Mouse (Mus musculus) bone marrow, adult 2 months (tissue): Measurements from ENCODE around the gene Klhl20.

Experiments used
- CTCF ChIP-seq: fragments of 200-500 bp; IDR thresholded peaks from 2 replicates; pipeline ENCODE4 v1.5.1; 2011; ENCODE audit warnings: low read length, control low read depth; ENCODE audit not compliant: control insufficient read depth, insufficient read depth
- POLR2A ChIP-seq: fragments of 200-500 bp; IDR thresholded peaks from 2 replicates; pipeline ENCODE4 v1.6.1; 2011; ENCODE audit warnings: low read depth, mild to moderate bottlenecking, control low read depth, low read length, borderline replicate concordance; ENCODE audit not compliant: control insufficient read depth

DNA sequence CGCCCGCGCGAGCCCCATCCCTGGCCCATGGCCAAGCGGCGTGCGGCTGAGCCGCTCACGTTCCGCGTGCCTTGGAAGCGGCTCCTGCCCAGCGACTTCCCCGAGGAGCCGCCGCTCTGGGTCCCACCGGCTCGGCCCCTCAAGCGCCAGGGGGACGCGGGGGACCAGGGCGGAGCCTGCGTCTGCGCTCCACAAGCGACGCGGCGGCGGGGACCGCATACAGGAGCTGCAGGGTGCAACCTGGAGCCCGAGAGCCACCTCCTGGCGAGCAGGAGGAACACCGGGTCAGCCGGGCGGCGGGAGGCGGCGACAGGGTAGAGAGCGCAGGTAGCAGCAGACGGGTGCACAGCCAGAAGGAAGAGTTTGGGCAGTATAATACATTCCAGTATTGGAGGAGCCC lies 39.3 kb upstream of the Klhl20 start:
- TF ChIP-seq CTCF (peak; percentile 64), POLR2A (no peak)
